Mouse (Mus musculus): ENCODE measurements around the gene Prrx1. TPM values are rescaled to one million over a fixed set of nuclear protein-coding genes. Genes with fewer than 3 reads are reported as not detected.

The Prrx1 gene
- polyA plus RNA-seq, 1 experiment from 2014 or later: 193 TPM

DNA sequence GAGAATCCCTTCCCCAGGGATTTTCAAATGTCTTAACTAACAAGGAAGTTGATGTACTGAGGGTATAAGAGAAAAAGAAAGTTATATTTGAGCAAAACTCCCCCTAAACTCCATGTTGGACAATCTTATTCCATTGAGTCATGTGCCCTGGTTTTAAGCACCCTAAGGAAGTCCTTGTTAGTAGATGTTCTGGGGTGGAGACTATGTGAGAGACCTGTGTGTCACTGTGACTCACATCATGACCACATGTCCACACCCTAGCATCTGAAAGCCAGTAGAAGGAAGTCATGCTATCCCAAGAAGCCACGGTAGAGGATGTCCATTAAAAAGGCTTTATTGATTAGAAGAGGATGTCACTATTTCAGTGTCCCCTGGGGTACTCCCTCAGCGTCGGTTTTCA lies 40.4 kb downstream of the Prrx1 start:
- 94% methylated on average over 3 of the region's 3 CpGs for WGBS
- no peak overlapping the region for H3K4me2 ChIP-seq (ENCODE audit: low read depth, severe bottlenecking)
- no peak for ATAC-seq (ENCODE audit: insufficient number of reproducible peaks, low FRiP score, low TSS enrichment, low read depth)
- H3K36me3 ChIP-seq (ENCODE audit: control insufficient read depth, insufficient read depth, low read length): no peaks in the 10 kb centered on the region; the same call in 1 of the 2 replicates
- H3K4me3 ChIP-seq (ENCODE audit: low read depth, low read length): no peak overlapping the region
- H3K27me3 ChIP-seq (ENCODE audit: control insufficient read depth, insufficient read depth, low read length): no peaks in the 10 kb centered on the region
- DNase-seq (ENCODE audit: low spot score): no peak
- no peaks in the 10 kb centered on the region for H3K4me1 ChIP-seq (ENCODE audit: control insufficient read depth, insufficient read depth, low read length)
- H3K9me3 ChIP-seq (ENCODE audit: control insufficient read depth, low read length): no peaks in the 10 kb centered on the region
- no peak overlapping the region for H3K9ac ChIP-seq (ENCODE audit: low read length)
- no peak overlapping the region for H3K27ac ChIP-seq (replicated peaks; ENCODE audit: low read depth, low read length)

DNA sequence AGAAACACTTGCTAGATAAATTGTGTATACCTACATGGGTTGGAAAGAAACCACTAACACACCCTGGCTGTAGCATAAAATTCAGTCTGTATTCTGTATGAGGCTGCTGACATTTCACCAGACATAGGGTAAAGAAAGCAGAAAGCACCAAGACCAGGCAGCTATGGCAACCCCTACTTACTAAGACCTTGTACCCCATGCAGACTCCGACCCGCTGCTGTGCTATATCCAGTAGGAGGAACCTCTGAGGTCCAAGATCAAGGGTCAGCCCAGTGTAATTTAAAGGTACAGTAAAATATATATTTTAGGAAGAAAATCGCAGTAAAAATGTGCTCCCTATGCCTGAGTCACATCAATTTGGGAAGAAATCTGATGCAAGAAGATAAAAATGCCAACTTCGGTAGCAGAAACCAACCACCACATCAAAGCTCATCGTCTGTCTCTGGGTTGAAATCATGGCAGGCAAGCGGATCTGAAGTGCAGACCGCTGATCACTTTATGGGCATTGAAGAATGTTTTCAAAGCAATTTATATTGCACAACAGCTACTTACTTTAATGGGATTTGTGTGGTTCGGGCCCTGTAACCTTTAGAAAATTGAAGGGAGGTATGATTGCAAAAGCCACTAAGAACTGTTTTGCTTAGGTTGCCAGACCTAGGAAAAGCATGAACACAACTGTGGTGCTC lies 46.5 kb downstream of the Prrx1 start:
- H3K27me3 ChIP-seq (ENCODE audit: control insufficient read depth, insufficient read depth, low read length): no peaks in the 10 kb centered on the region
- no peaks in the 10 kb centered on the region for H3K4me1 ChIP-seq (ENCODE audit: control insufficient read depth, insufficient read depth, low read length)
- ATAC-seq (ENCODE audit: insufficient number of reproducible peaks, low FRiP score, low TSS enrichment, low read depth) (no peak), DNase-seq (ENCODE audit: low spot score) (no peak)
- H3K36me3 ChIP-seq (ENCODE audit: control insufficient read depth, insufficient read depth, low read length): no peaks in the 10 kb centered on the region; the same call in 1 of the 2 replicates
- no peak overlapping the region for H3K4me3 ChIP-seq (ENCODE audit: low read depth, low read length)
- WGBS: 85% methylated on average over 8 of the region's 8 CpGs
- H3K9me3 ChIP-seq (ENCODE audit: control insufficient read depth, low read length): no peaks in the 10 kb centered on the region
- H3K27ac ChIP-seq (replicated peaks; ENCODE audit: low read depth, low read length): no peak overlapping the region
- H3K4me2 ChIP-seq (ENCODE audit: low read depth, severe bottlenecking): no peak overlapping the region
- H3K9ac ChIP-seq (ENCODE audit: low read length): no peak overlapping the region

DNA sequence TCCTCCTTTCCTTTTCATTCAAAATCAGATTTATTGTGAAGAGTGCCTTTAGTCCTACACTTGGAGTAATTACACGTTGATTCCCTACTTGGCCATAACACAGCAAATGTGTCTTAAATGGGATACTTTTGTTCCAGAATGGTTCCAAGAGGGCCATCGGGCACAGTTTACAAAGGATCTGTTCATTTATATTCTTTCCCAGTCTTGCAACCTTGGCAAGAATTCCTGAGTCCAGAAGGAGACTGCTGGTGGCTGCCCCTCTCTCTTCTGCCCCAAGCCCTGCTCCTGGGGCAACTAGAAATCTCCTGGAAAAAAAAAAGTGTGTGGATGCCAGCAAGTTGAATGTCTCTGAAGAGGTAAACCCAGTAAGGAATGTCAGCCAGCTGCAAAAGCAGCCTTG lies 56.2 kb downstream of the Prrx1 start:
- H3K4me2 ChIP-seq (ENCODE audit: low read depth, severe bottlenecking): no peak overlapping the region
- no peaks in the 10 kb centered on the region for H3K4me1 ChIP-seq (ENCODE audit: control insufficient read depth, insufficient read depth, low read length)
- no peak overlapping the region for H3K9ac ChIP-seq (ENCODE audit: low read length)
- no peak overlapping the region for H3K27ac ChIP-seq (replicated peaks; ENCODE audit: low read depth, low read length)
- no peaks in the 10 kb centered on the region for H3K9me3 ChIP-seq (ENCODE audit: control insufficient read depth, low read length)
- no peak for DNase-seq (ENCODE audit: low spot score)
- no peaks in the 10 kb centered on the region for H3K27me3 ChIP-seq (ENCODE audit: control insufficient read depth, insufficient read depth, low read length)
- no peak overlapping the region for H3K4me3 ChIP-seq (ENCODE audit: low read depth, low read length)
- H3K36me3 ChIP-seq (ENCODE audit: control insufficient read depth, insufficient read depth, low read length): peaks cover 9% of the 10 kb centered on the region; the same call in 1 of the 2 replicates
- ATAC-seq (ENCODE audit: insufficient number of reproducible peaks, low FRiP score, low TSS enrichment, low read depth): no peak
- 89% methylated on average over 2 of the region's 2 CpGs for WGBS

DNA sequence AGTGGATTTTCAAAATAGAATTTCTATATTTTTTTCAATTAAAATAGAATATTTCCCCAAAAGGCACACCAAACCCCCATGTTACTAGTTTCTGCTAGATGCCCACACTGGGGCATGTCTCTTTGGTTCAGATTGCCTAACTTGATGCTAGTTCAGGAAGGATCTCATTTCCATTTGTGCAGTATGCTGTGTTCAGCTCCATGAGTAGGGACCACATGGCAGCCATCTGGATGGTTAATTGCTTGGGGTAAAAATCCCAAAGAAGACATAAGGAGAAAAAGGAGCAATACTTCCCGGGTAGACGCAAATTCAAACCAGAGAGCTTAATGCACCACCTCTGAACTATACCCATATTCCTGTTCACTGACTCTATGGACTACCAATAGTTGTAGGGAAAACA lies 57.6 kb downstream of the Prrx1 start:
- no peak overlapping the region for H3K4me2 ChIP-seq (ENCODE audit: low read depth, severe bottlenecking)
- no peak overlapping the region for H3K27ac ChIP-seq (replicated peaks; ENCODE audit: low read depth, low read length)
- no peaks in the 10 kb centered on the region for H3K27me3 ChIP-seq (ENCODE audit: control insufficient read depth, insufficient read depth, low read length)
- H3K9ac ChIP-seq (ENCODE audit: low read length): no peak overlapping the region
- no peak for ATAC-seq (ENCODE audit: insufficient number of reproducible peaks, low FRiP score, low TSS enrichment, low read depth)
- no peaks in the 10 kb centered on the region for H3K4me1 ChIP-seq (ENCODE audit: control insufficient read depth, insufficient read depth, low read length)
- WGBS: 37% methylated on average over 2 of the region's 2 CpGs
- no peak for DNase-seq (ENCODE audit: low spot score)
- no peaks in the 10 kb centered on the region for H3K9me3 ChIP-seq (ENCODE audit: control insufficient read depth, low read length)
- no peak overlapping the region for H3K4me3 ChIP-seq (ENCODE audit: low read depth, low read length)
- H3K36me3 ChIP-seq (ENCODE audit: control insufficient read depth, insufficient read depth, low read length): peaks cover 9% of the 10 kb centered on the region; the same call in 1 of the 2 replicates

DNA sequence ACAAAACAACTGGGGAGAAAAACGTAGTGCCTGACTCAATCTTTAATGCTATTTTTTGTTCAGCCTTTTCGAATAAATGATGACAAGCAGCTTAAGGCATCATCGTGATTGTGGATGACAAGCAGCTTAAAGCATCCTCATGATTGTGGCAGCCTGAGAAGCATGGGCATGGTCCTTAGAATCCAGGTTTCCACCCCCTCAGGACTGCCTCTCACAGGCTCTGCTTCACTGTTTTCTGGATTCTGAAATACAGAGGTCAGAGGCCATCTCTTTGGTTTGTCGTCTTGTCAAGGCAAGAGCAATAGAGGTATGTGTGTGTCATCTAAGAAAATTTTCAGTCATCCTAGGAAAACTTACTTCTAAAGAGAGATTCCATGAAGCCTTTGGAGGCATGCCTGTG lies 60.7 kb downstream of the Prrx1 start:
- Histone ChIP-seq H3K9ac (ENCODE audit: low read length) (no peak overlapping the region), H3K27ac (replicated peaks; ENCODE audit: low read depth, low read length) (no peak overlapping the region)
- WGBS: 91% methylated on average over 4 of the region's 4 CpGs

DNA sequence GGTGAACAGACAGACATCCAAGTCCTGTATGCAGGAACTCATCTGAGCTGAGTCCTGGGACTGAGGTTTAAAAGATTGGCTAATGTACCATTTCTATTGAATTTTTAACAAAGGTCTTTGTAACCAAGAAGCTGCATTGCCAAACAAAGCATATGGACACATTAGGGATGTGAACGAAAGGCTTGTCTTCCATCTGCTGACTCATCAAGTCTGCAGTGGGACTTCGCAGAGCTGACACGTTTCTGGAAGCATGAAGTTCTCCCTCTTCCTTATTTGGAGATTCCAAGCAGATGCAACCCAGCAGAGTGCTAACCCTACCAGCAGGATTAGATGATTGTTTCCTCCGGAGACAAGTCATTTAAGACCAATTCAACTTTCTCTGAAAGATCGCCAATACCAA lies 61.2 kb downstream of the Prrx1 start:
- Histone ChIP-seq H3K4me3 (ENCODE audit: low read depth, low read length) (no peak overlapping the region), H3K9ac (ENCODE audit: low read length) (no peak overlapping the region), H3K4me1 (ENCODE audit: control insufficient read depth, insufficient read depth, low read length) (no peaks in the 10 kb centered on the region), H3K36me3 (ENCODE audit: control insufficient read depth, insufficient read depth, low read length) (peaks cover 2% of the 10 kb centered on the region; the same call in 1 of the 2 replicates), H3K4me2 (ENCODE audit: low read depth, severe bottlenecking) (no peak overlapping the region), H3K9me3 (ENCODE audit: control insufficient read depth, low read length) (no peaks in the 10 kb centered on the region), H3K27me3 (ENCODE audit: control insufficient read depth, insufficient read depth, low read length) (no peaks in the 10 kb centered on the region), H3K27ac (replicated peaks; ENCODE audit: low read depth, low read length) (no peak overlapping the region)
- WGBS: 86% methylated on average over 5 of the region's 5 CpGs
- ATAC-seq (ENCODE audit: insufficient number of reproducible peaks, low FRiP score, low TSS enrichment, low read depth) (no peak), DNase-seq (ENCODE audit: low spot score) (no peak)

More for the DNA sequence above, 60.7 kb downstream of the Prrx1 start:
- ATAC-seq (ENCODE audit: insufficient number of reproducible peaks, low FRiP score, low TSS enrichment, low read depth) (no peak), DNase-seq (ENCODE audit: low spot score) (no peak)
- H3K9me3 ChIP-seq (ENCODE audit: control insufficient read depth, low read length): no peaks in the 10 kb centered on the region
- H3K4me3 ChIP-seq (ENCODE audit: low read depth, low read length): no peak overlapping the region
- H3K4me1 ChIP-seq (ENCODE audit: control insufficient read depth, insufficient read depth, low read length): no peaks in the 10 kb centered on the region
- H3K27me3 ChIP-seq (ENCODE audit: control insufficient read depth, insufficient read depth, low read length): no peaks in the 10 kb centered on the region
- H3K36me3 ChIP-seq (ENCODE audit: control insufficient read depth, insufficient read depth, low read length): peaks cover 2% of the 10 kb centered on the region; the same call in 1 of the 2 replicates
- no peak overlapping the region for H3K4me2 ChIP-seq (ENCODE audit: low read depth, severe bottlenecking)

DNA sequence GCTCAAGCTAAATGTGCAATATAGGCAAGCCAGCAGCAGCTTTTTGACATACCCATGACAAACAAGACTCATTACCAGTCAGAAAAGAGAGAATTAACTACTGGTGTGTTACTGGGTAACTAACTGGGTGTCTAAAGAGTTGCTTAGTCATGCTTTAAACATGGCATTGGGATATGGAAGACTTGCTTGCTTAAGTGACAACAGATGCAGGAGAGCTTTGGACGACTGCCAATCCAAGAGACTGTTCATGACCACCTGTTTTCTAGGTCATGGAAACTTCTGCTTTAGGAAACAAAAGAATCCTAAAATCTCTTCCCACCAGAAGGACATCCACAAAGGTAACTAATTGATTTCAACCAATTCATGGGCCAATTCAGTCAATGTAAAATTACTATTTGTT lies 61.7 kb downstream of the Prrx1 start:
- 76% methylated on average over 1 of the region's 1 CpGs for WGBS
- H3K36me3 ChIP-seq (ENCODE audit: control insufficient read depth, insufficient read depth, low read length): peaks cover 2% of the 10 kb centered on the region; the same call in 1 of the 2 replicates

DNA sequence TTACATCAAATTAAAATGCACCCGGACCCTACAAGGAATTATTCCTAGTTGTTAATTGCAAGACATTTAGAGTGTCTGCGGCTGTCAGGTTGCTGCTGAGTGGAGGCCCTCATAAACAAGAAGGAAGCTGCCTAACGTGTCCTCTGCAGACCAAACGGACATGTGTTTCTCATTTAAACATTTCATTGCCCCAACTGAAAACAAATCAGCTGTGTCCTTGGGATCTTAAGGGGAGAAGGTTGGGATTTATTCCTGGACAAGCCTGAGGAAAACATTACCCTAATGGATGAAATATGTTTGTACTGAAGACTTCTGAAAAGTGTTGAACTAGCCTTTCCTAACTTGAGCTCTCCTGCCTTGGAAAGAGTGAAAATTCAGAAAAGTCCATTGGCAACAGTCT lies 74.6 kb downstream of the Prrx1 start:
- H3K27ac ChIP-seq (replicated peaks; ENCODE audit: low read depth, low read length): no peak overlapping the region; the same call in 1 of the 2 replicates
- 7% methylated on average over 4 of the region's 4 CpGs for WGBS
- no peak overlapping the region for H3K4me3 ChIP-seq (ENCODE audit: low read depth, low read length)
- no peak overlapping the region for H3K9ac ChIP-seq (ENCODE audit: low read length)
- H3K36me3 ChIP-seq (ENCODE audit: control insufficient read depth, insufficient read depth, low read length): no peaks in the 10 kb centered on the region
- DNase-seq (ENCODE audit: low spot score) (no peak), ATAC-seq (ENCODE audit: insufficient number of reproducible peaks, low FRiP score, low TSS enrichment, low read depth) (no peak)
- H3K9me3 ChIP-seq (ENCODE audit: control insufficient read depth, low read length): no peaks in the 10 kb centered on the region
- no peaks in the 10 kb centered on the region for H3K27me3 ChIP-seq (ENCODE audit: control insufficient read depth, insufficient read depth, low read length)
- H3K4me2 ChIP-seq (ENCODE audit: low read depth, severe bottlenecking): no peak overlapping the region
- peaks cover 8% of the 10 kb centered on the region; the same call in 1 of the 2 replicates for H3K4me1 ChIP-seq (ENCODE audit: control insufficient read depth, insufficient read depth, low read length)

More for the DNA sequence above, 61.7 kb downstream of the Prrx1 start:
- no peak overlapping the region for H3K27ac ChIP-seq (replicated peaks; ENCODE audit: low read depth, low read length)
- no peaks in the 10 kb centered on the region for H3K4me1 ChIP-seq (ENCODE audit: control insufficient read depth, insufficient read depth, low read length)
- no peak overlapping the region for H3K9ac ChIP-seq (ENCODE audit: low read length)
- H3K4me2 ChIP-seq (ENCODE audit: low read depth, severe bottlenecking): no peak overlapping the region
- H3K9me3 ChIP-seq (ENCODE audit: control insufficient read depth, low read length): no peaks in the 10 kb centered on the region
- ATAC-seq (ENCODE audit: insufficient number of reproducible peaks, low FRiP score, low TSS enrichment, low read depth): no peak
- no peaks in the 10 kb centered on the region for H3K27me3 ChIP-seq (ENCODE audit: control insufficient read depth, insufficient read depth, low read length)
- no peak overlapping the region for H3K4me3 ChIP-seq (ENCODE audit: low read depth, low read length)
- DNase-seq (ENCODE audit: low spot score): no peak

DNA sequence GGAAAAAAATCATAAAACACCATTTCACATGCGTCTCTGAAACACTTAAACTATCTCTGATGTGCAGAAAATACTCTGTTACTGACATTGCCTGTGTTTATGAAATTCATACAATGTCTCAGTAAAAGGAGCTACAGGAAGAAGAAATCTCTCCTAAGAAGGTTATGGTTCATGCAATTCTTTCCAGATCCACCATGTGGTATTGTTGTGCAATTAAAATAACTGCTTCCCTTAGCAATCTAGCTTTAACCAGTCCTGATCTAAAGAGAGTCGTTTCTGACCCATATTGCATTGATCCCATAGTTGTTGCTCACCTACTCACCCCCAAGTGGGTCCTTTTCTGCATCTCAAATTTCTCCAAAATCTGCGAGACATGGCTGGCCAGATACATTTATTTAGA lies 82.3 kb downstream of the Prrx1 start:
- Histone ChIP-seq H3K27ac (replicated peaks; ENCODE audit: low read depth, low read length) (no peak overlapping the region), H3K4me1 (ENCODE audit: control insufficient read depth, insufficient read depth, low read length) (no peaks in the 10 kb centered on the region), H3K4me3 (ENCODE audit: low read depth, low read length) (no peak overlapping the region), H3K36me3 (ENCODE audit: control insufficient read depth, insufficient read depth, low read length) (no peaks in the 10 kb centered on the region), H3K9ac (ENCODE audit: low read length) (no peak overlapping the region), H3K9me3 (ENCODE audit: control insufficient read depth, low read length) (no peaks in the 10 kb centered on the region), H3K27me3 (ENCODE audit: control insufficient read depth, insufficient read depth, low read length) (no peaks in the 10 kb centered on the region), H3K4me2 (ENCODE audit: low read depth, severe bottlenecking) (no peak overlapping the region)
- 78% methylated on average over 3 of the region's 3 CpGs for WGBS
- DNase-seq (ENCODE audit: low spot score) (no peak), ATAC-seq (ENCODE audit: insufficient number of reproducible peaks, low FRiP score, low TSS enrichment, low read depth) (no peak)

Measured in limb, embryonic 11.5 days (tissue).